Mouse (Mus musculus) forebrain, embryonic 11.5 days (tissue): ENCODE measurements at regions not wholly inside any gene's neighbourhood (a gene's known extent, or its start where the extent isn't known, plus 50 kb on each side); places are given as distances from the start of the nearest gene placed in this dataset.

Experiments
- ATAC-seq: fragments of 200-750 bp; cut with Nextera tagmentation; replicated peaks from 2 replicates; pipeline ENCODE4 v1.8.0; 2017; ENCODE audit warnings: moderate TSS enrichment; ENCODE audit not compliant: low FRiP score
- DNase-seq: peaks from one replicate; pipeline ENCODE4 v3.0.0-alpha.2; 2017; ENCODE audit warnings: low spot score
- H3K27ac ChIP-seq: fragments of 300-500 bp; sonication (generic); 2 replicates; pipeline ENCODE4 v1.5.1; 2014; ENCODE audit warnings: low read depth, low read length
- H3K27me3 ChIP-seq: fragments of 300-500 bp; sonication (generic); 2 replicates; pipeline ENCODE4 v1.6.1; 2014; ENCODE audit warnings: mild to moderate bottlenecking, low read length, mixed read lengths; ENCODE audit not compliant: control insufficient read depth, insufficient read depth
- H3K36me3 ChIP-seq: fragments of 300-500 bp; sonication (generic); 2 replicates; pipeline ENCODE4 v1.6.1; 2014; ENCODE audit warnings: mild to moderate bottlenecking, low read length, moderate library complexity, mixed read lengths; ENCODE audit not compliant: control insufficient read depth, insufficient read depth
- H3K4me1 ChIP-seq: fragments of 300-500 bp; sonication (generic); replicated peaks from 2 replicates; pipeline ENCODE4 v1.6.1; 2014; ENCODE audit warnings: low read length, mixed read lengths; ENCODE audit not compliant: control insufficient read depth, insufficient read depth
- H3K4me2 ChIP-seq: fragments of 300-500 bp; sonication (generic); 2 replicates; pipeline ENCODE4 v1.6.1; 2014; ENCODE audit warnings: low read depth, mild to moderate bottlenecking, low read length, moderate library complexity, mixed read lengths; ENCODE audit not compliant: severe bottlenecking
- H3K4me3 ChIP-seq: fragments of 300-500 bp; sonication (generic); 2 replicates; pipeline ENCODE4 v1.5.1; 2014; ENCODE audit warnings: low read depth, low read length
- H3K9ac ChIP-seq: fragments of 300-500 bp; sonication (generic); 2 replicates; pipeline ENCODE4 v1.6.1; 2014; ENCODE audit warnings: low read length
- H3K9me3 ChIP-seq: fragments of 300-500 bp; sonication (generic); 2 replicates; pipeline ENCODE4 v1.6.1; 2016; ENCODE audit warnings: low read length, mixed read lengths; ENCODE audit not compliant: control insufficient read depth
- WGBS: fragments of 180-500 bp; shearing (Covaris S2); extraction: QIAGEN DNeasy Blood & Tissue Kit; methylation state at CpG from one replicate; pipeline ENCODE4 v1.1.7; 2014; 5-methylcytosine and 5-hydroxymethylcytosine counted together

DNA sequence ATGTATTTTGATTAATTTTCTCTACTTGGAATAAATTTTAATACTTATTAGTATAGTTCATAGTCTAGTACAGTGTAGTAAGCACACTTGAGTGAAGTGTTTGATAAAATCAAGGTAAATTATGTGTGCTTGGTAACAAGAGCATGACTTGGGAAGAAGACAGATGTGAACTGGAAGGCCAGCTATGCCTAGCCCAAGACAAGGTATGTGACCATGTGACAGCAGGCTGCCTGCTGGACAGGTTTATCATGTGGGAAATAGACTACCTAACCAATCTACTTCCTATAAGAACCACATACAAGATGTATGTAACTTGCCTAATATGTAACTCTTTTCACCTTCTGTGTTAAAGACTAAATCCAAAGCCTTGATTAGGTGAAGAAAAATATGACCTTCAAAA lies 122.5 kb downstream of the Areg start:
- Histone ChIP-seq H3K27me3 (no peaks in the 10 kb centered on the region), H3K4me2 (no peak overlapping the region), H3K4me3 (no peak overlapping the region), H3K36me3 (no peaks in the 10 kb centered on the region), H3K9ac (no peak overlapping the region), H3K4me1 (no peaks in the 10 kb centered on the region), H3K27ac (no peak overlapping the region), H3K9me3 (no peaks in the 10 kb centered on the region)
- ATAC-seq (no peak), DNase-seq (no peak)

DNA sequence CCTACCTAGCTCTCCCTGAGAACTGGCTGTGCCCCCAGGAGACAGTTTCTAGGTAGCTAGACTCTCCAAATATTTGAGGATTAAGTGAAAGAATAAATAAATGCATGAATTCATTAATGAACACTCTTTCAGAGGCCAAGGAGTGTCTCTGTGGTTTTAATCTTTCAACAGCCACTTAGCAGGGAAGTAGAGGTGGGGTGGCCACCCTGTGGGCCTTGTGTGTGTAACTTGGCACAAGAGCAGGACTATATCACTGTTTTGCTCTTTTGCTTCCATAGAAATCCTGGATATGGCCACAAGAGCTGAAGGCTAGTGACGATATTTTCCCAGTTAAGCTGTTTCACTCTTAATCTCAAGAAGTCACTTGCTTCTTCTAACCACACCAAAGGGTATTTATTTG lies 123.1 kb downstream of the Areg start:
- ATAC-seq (no peak), DNase-seq (no peak)
- Histone ChIP-seq H3K27ac (no peak overlapping the region), H3K9ac (no peak overlapping the region), H3K4me2 (no peak overlapping the region), H3K9me3 (no peaks in the 10 kb centered on the region), H3K4me1 (no peaks in the 10 kb centered on the region), H3K4me3 (no peak overlapping the region), H3K36me3 (no peaks in the 10 kb centered on the region), H3K27me3 (no peaks in the 10 kb centered on the region)
- 91% methylated on average over 1 of the region's 1 CpGs for WGBS

GRCm38 (mm10) chr5:91270747-91271146 lies 131.3 kb downstream of the Areg start:
- H3K9me3 ChIP-seq: no peaks in the 10 kb centered on the region
- ATAC-seq (no peak), DNase-seq (no peak)
- H3K27me3 ChIP-seq: no peaks in the 10 kb centered on the region
- no peak overlapping the region for H3K4me3 ChIP-seq
- H3K4me2 ChIP-seq: no peak overlapping the region
- WGBS: 75% methylated on average over 1 of the region's 1 CpGs
- no peaks in the 10 kb centered on the region for H3K36me3 ChIP-seq
- H3K9ac ChIP-seq: no peak overlapping the region
- no peaks in the 10 kb centered on the region for H3K4me1 ChIP-seq
- no peak overlapping the region for H3K27ac ChIP-seq

DNA sequence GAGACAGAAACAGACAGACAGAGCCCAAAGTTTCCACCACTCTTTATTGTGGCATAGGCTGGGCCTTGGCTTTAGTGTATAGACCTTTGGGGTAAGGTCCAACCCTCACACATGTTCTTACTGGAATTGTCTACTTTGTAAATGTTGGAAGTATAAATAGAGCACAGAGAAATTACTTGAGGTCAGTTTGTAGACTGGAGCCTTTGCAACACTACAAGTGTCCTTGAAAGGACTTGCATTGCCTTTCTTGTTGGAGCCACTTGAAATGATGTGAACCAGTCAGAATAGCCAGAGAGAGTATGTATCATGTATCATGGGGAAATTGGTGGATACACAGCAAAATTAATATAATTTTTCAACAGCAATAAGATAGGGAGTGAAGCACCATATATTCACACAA lies 131.4 kb downstream of the Btc start:
- no peak overlapping the region for H3K27ac ChIP-seq
- DNase-seq (no peak), ATAC-seq (no peak)
- no peaks in the 10 kb centered on the region for H3K4me1 ChIP-seq
- no peak overlapping the region for H3K4me2 ChIP-seq
- H3K9ac ChIP-seq: no peak overlapping the region
- no peaks in the 10 kb centered on the region for H3K27me3 ChIP-seq
- H3K9me3 ChIP-seq: no peaks in the 10 kb centered on the region
- no peak overlapping the region for H3K4me3 ChIP-seq
- H3K36me3 ChIP-seq: no peaks in the 10 kb centered on the region

DNA sequence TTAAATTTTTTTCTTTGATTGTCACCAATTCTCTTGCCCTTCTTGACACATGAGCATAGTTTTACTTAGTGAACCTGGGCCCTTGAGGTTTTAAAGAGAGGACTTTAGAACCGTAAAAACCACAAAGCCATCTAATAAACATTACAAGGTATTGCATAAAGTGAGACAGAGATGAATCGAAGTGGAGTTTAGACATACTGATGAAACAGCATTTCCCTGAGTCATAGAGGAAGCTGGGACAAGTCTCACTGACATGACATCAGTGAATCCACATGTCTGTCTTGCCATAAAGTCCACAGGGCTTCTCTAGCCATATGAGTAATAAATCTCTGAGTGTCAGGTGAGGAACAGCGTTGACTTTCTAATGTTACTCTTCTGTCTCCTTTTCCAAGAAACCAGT lies 128.4 kb downstream of the Btc start:
- no peaks in the 10 kb centered on the region for H3K27me3 ChIP-seq

GRCm38 (mm10) chr5:91278466-91278865 lies 124.3 kb downstream of the Btc start:
- Histone ChIP-seq H3K27me3 (no peaks in the 10 kb centered on the region), H3K4me1 (no peaks in the 10 kb centered on the region), H3K4me2 (no peak overlapping the region), H3K36me3 (no peaks in the 10 kb centered on the region), H3K9ac (no peak overlapping the region), H3K4me3 (no peak overlapping the region), H3K9me3 (no peaks in the 10 kb centered on the region), H3K27ac (no peak overlapping the region)
- no peak for DNase-seq
- 86% methylated on average over 3 of the region's 3 CpGs for WGBS
- ATAC-seq: no peak

More for the DNA sequence above, 128.4 kb downstream of the Btc start:
- H3K4me1 ChIP-seq: no peaks in the 10 kb centered on the region
- no peak overlapping the region for H3K27ac ChIP-seq
- no peaks in the 10 kb centered on the region for H3K9me3 ChIP-seq
- no peak for DNase-seq
- no peak overlapping the region for H3K9ac ChIP-seq
- H3K36me3 ChIP-seq: no peaks in the 10 kb centered on the region
- ATAC-seq: no peak
- no peak overlapping the region for H3K4me3 ChIP-seq
- H3K4me2 ChIP-seq: no peak overlapping the region
- 90% methylated on average over 3 of the region's 3 CpGs for WGBS

DNA sequence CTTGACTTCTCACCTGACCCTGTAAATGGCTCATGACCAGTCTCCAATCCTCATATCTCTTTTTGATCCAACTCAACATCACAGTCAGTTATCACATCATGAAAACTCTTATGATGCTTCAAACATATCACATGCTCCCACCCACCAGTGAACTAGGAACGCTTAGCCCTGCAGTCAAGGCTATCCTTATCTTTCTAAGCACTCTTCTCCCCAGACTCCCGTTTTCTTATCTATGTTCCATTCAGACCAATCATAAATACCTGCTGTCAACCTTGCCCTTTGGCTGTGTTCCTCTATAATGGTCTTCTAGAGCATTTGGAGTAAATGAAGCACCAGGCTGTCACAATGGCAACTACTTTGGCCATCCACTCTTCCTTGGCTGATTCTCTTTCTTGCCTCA lies 123.3 kb downstream of the Btc start:
- 87% methylated on average over 2 of the region's 2 CpGs for WGBS

GRCm38 (mm10) chr5:91282969-91283368 lies 119.8 kb downstream of the Btc start:
- Histone ChIP-seq H3K27ac (no peak overlapping the region), H3K9ac (no peak overlapping the region), H3K4me3 (no peak overlapping the region), H3K9me3 (no peaks in the 10 kb centered on the region), H3K4me1 (no peaks in the 10 kb centered on the region), H3K36me3 (no peaks in the 10 kb centered on the region), H3K4me2 (no peak overlapping the region), H3K27me3 (no peaks in the 10 kb centered on the region)
- DNase-seq (no peak), ATAC-seq (no peak)
- WGBS: 90% methylated on average over 7 of the region's 7 CpGs

More for the DNA sequence above, 123.3 kb downstream of the Btc start:
- Histone ChIP-seq H3K4me1 (no peaks in the 10 kb centered on the region), H3K4me3 (no peak overlapping the region), H3K36me3 (no peaks in the 10 kb centered on the region), H3K4me2 (no peak overlapping the region), H3K9ac (no peak overlapping the region), H3K27ac (no peak overlapping the region), H3K9me3 (no peaks in the 10 kb centered on the region), H3K27me3 (no peaks in the 10 kb centered on the region)
- no peak for DNase-seq
- no peak for ATAC-seq

DNA sequence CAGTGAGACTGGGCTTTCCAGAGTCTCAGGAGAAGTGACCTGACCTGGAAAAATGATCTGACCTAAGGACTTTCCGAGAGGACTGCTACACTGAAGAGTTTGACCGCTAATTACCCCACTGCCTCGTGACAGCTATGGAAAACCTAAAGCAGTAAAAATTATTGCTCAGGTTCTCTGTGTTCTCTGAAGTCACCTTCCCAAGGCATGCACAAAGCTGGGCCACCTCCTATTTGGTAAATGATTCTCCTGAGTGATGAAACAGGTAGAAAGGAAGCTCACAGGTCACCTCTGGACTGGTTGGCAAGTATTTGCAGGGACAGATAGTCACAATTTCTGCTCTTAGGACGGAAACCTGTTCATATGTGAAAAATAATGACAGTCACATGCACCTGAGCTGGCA lies 109.7 kb downstream of the Btc start:
- Histone ChIP-seq H3K9ac (no peak overlapping the region), H3K27ac (no peak overlapping the region), H3K36me3 (no peaks in the 10 kb centered on the region), H3K27me3 (no peaks in the 10 kb centered on the region), H3K4me3 (no peak overlapping the region), H3K9me3 (no peaks in the 10 kb centered on the region), H3K4me2 (no peak overlapping the region), H3K4me1 (no peaks in the 10 kb centered on the region)
- no peak for ATAC-seq
- no peak for DNase-seq
- 80% methylated on average over 4 of the region's 4 CpGs for WGBS
